Mouse (Mus musculus) lung, embryonic 15.5 days (tissue): ENCODE data around the gene Tmem86b. TPM values are rescaled to one million over a fixed set of nuclear protein-coding genes. Genes with fewer than 3 reads are reported as not detected.

ENCODE experiments used
- ATAC-seq: fragments of 200-750 bp; cut with Nextera tagmentation; 2 replicates; pipeline ENCODE4 v1.8.0; 2017; ENCODE audit warnings: moderate number of reproducible peaks, borderline replicate concordance; ENCODE audit not compliant: low FRiP score, low TSS enrichment; ENCODE audit errors: extremely low read depth
- H3K27ac ChIP-seq: fragments of 300-500 bp; sonication (generic); 2 replicates; pipeline ENCODE4 v1.5.1; 2015; ENCODE audit warnings: moderate library complexity, mild to moderate bottlenecking, inconsistent platforms
- H3K27me3 ChIP-seq: fragments of 300-500 bp; sonication (generic); 2 replicates; pipeline ENCODE4 v1.6.1; 2015; ENCODE audit warnings: inconsistent platforms
- H3K36me3 ChIP-seq: fragments of 300-500 bp; sonication (generic); 2 replicates; pipeline ENCODE4 v1.6.1; 2015; ENCODE audit warnings: inconsistent platforms
- H3K4me1 ChIP-seq: fragments of 300-500 bp; sonication (generic); 2 replicates; pipeline ENCODE4 v1.6.1; 2015; ENCODE audit warnings: inconsistent platforms
- H3K4me2 ChIP-seq: fragments of 300-500 bp; sonication (generic); 2 replicates; pipeline ENCODE4 v1.6.1; 2015; ENCODE audit warnings: inconsistent platforms, mild to moderate bottlenecking, moderate library complexity
- H3K4me3 ChIP-seq: fragments of 300-500 bp; sonication (generic); 2 replicates; pipeline ENCODE4 v1.5.1; 2015; ENCODE audit warnings: mild to moderate bottlenecking, inconsistent platforms
- H3K9ac ChIP-seq: fragments of 300-500 bp; sonication (generic); 2 replicates; pipeline ENCODE4 v1.6.1; 2015; ENCODE audit warnings: inconsistent platforms
- H3K9me3 ChIP-seq: fragments of 300-500 bp; sonication (generic); 2 replicates; pipeline ENCODE4 v1.6.1; 2016; ENCODE audit warnings: inconsistent platforms
- WGBS: fragments of 180-500 bp; shearing (Covaris S2); methylation state at CpG from one replicate; pipeline ENCODE4 v1.1.7; 2015; 5-methylcytosine and 5-hydroxymethylcytosine counted together
- polyA plus RNA-seq: library from polyadenylated mRNA; unstranded; fragments of >200 nt; fragmentation: Nextera tagmentation; extraction: Ambion mirVana; gene quantifications from 2 replicates; pipeline ENCODE4 v1.2.1, GENCODE M21; 2015

Gene Tmem86b
- 0.76 and 1.00 TPM in 2 replicates for polyA plus RNA-seq

- H3K4me2 ChIP-seq = no peak within 1 kb of the TSS
- peaks cover 59% of the 10 kb centered on the region for H3K36me3 ChIP-seq
- 89% methylated on average over 4 of the region's 4 CpGs for WGBS
- no peak within 1 kb of the TSS for H3K27ac ChIP-seq
- H3K4me1 ChIP-seq = no peaks in the 10 kb centered on the region
- H3K4me3 ChIP-seq = no peak within 1 kb of the TSS
- H3K9ac ChIP-seq = no peak within 1 kb of the TSS
- ATAC-seq = no peak; the same call in 1 of the 2 replicates
- no peaks in the 10 kb centered on the region for H3K27me3 ChIP-seq
- no peaks in the 10 kb centered on the region for H3K9me3 ChIP-seq
Measured at GRCm38 (mm10) chr7:4631031-4631430, at the start of gene Tmem86b. Gene Tmem86b, minus strand, starts transcription at chr7:4631422.

- no peak overlapping the region for H3K4me2 ChIP-seq
- peaks cover 25% of the 10 kb centered on the region for H3K36me3 ChIP-seq
- no peaks in the 10 kb centered on the region for H3K9me3 ChIP-seq
- H3K4me1 ChIP-seq = peaks cover 6% of the 10 kb centered on the region; the same call in 1 of the 2 replicates
- no peak overlapping the region for H3K4me3 ChIP-seq
- no peak overlapping the region for H3K27ac ChIP-seq
- no peaks in the 10 kb centered on the region for H3K27me3 ChIP-seq
- WGBS = 89% methylated on average over 7 of the region's 7 CpGs
- H3K9ac ChIP-seq = no peak overlapping the region
- ATAC-seq = no peak
Measured at GRCm38 (mm10) chr7:4675200-4675599, 44.0 kb upstream of the Tmem86b start.

- Histone ChIP-seq H3K4me1 (peaks cover 6% of the 10 kb centered on the region; the same call in 1 of the 2 replicates), H3K4me2 (no peak overlapping the region), H3K9me3 (no peaks in the 10 kb centered on the region), H3K36me3 (peaks cover 20% of the 10 kb centered on the region), H3K9ac (no peak overlapping the region), H3K27me3 (no peaks in the 10 kb centered on the region), H3K4me3 (no peak overlapping the region), H3K27ac (no peak overlapping the region)
- ATAC-seq = no peak
- WGBS = 87% methylated on average over 12 of the region's 12 CpGs
Measured at GRCm38 (mm10) chr7:4674114-4674731, 43.0 kb upstream of the Tmem86b start.

- Histone ChIP-seq H3K9me3 (no peaks in the 10 kb centered on the region), H3K36me3 (peaks cover 30% of the 10 kb centered on the region), H3K4me1 (peaks cover 6% of the 10 kb centered on the region; the same call in 1 of the 2 replicates), H3K27me3 (no peaks in the 10 kb centered on the region), H3K9ac (no peak overlapping the region), H3K27ac (peak overlapping the region; percentile 64), H3K4me3 (no peak overlapping the region), H3K4me2 (no peak overlapping the region)
- peak; percentile 88 for ATAC-seq
- WGBS = 53% methylated on average over 4 of the region's 4 CpGs
Measured at GRCm38 (mm10) chr7:4671956-4672355, 40.7 kb upstream of the Tmem86b start.

- Histone ChIP-seq H3K27ac (no peak overlapping the region), H3K9me3 (no peaks in the 10 kb centered on the region), H3K4me2 (no peak overlapping the region), H3K4me3 (no peak overlapping the region), H3K27me3 (no peaks in the 10 kb centered on the region), H3K36me3 (peaks cover 34% of the 10 kb centered on the region), H3K4me1 (peaks cover 6% of the 10 kb centered on the region; the same call in 1 of the 2 replicates), H3K9ac (no peak overlapping the region)
- no peak for ATAC-seq
- WGBS = 88% methylated on average over 8 of the region's 8 CpGs
Measured at GRCm38 (mm10) chr7:4670655-4671255, 39.5 kb upstream of the Tmem86b start.

DNA sequence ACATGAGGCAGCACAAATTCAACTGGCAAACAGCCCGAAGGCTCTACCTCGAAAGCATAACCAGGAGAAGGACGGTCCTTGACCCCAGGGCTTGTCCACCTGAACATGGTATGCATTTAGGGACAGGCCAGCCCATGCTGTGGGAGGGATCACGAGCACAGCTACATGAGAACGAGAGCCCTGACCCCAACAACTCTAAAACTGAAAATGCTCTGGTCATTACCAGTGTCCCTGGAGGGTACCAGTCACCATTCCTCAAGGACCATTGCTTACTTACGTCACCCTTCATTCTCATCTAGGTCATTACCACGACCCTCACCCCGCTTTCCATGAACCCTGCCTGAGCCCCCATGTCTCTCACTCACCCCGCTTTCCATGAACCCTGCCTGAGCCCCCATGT lies 37.9 kb upstream of the Tmem86b start:
- peaks cover 6% of the 10 kb centered on the region; the same call in 1 of the 2 replicates for H3K4me1 ChIP-seq
- ATAC-seq = no peak
- H3K4me2 ChIP-seq = no peak overlapping the region
- H3K9me3 ChIP-seq = no peaks in the 10 kb centered on the region
- H3K4me3 ChIP-seq = no peak overlapping the region
- H3K27me3 ChIP-seq = no peaks in the 10 kb centered on the region
- H3K9ac ChIP-seq = no peak overlapping the region
- peaks cover 33% of the 10 kb centered on the region for H3K36me3 ChIP-seq
- 96% methylated on average over 9 of the region's 9 CpGs for WGBS
- H3K27ac ChIP-seq = no peak overlapping the region

- WGBS = 91% methylated on average over 8 of the region's 8 CpGs
- no peak overlapping the region for H3K27ac ChIP-seq
- H3K9me3 ChIP-seq = no peaks in the 10 kb centered on the region
- no peak overlapping the region for H3K4me2 ChIP-seq
- H3K9ac ChIP-seq = no peak overlapping the region
- H3K4me1 ChIP-seq = peaks cover 6% of the 10 kb centered on the region; the same call in 1 of the 2 replicates
- peaks cover 38% of the 10 kb centered on the region for H3K36me3 ChIP-seq
- no peak for ATAC-seq
- H3K4me3 ChIP-seq = no peak overlapping the region
- no peaks in the 10 kb centered on the region for H3K27me3 ChIP-seq
Measured at GRCm38 (mm10) chr7:4668506-4668905, 37.3 kb upstream of the Tmem86b start.

DNA sequence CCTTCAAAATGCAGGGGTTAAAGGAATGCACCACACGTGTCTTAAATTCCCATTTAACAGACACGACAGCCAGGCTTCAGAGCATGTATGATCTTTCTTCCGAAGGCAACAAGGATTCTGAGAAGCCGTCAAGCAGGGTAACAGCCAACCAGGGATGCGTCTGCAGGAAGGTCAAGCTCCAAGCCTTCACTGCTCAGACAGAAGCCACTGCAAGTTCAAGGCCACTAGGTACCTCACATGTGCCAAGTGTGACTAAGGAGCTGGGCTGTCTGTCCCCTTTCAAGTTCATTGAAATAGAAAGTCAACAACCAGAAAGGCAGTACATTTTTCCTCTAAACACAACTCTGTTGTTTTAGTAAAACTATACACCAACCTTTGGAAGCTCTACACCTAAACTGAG lies 35.6 kb upstream of the Tmem86b start:
- 97% methylated on average over 5 of the region's 5 CpGs for WGBS
- Histone ChIP-seq H3K9me3 (no peaks in the 10 kb centered on the region), H3K27ac (no peak overlapping the region), H3K4me3 (no peak overlapping the region), H3K9ac (no peak overlapping the region), H3K36me3 (peaks cover 42% of the 10 kb centered on the region), H3K27me3 (no peaks in the 10 kb centered on the region), H3K4me1 (peaks cover 6% of the 10 kb centered on the region; the same call in 1 of the 2 replicates), H3K4me2 (no peak overlapping the region)
- ATAC-seq = no peak

GRCm38 (mm10) chr7:4663742-4664141 lies 32.5 kb upstream of the Tmem86b start:
- Histone ChIP-seq H3K4me2 (no peak overlapping the region), H3K27me3 (no peaks in the 10 kb centered on the region), H3K9ac (no peak overlapping the region), H3K27ac (no peak overlapping the region), H3K9me3 (no peaks in the 10 kb centered on the region), H3K4me3 (no peak overlapping the region), H3K36me3 (peaks cover 31% of the 10 kb centered on the region), H3K4me1 (peaks cover 12% of the 10 kb centered on the region)
- 81% methylated on average over 2 of the region's 2 CpGs for WGBS
- ATAC-seq = no peak

DNA sequence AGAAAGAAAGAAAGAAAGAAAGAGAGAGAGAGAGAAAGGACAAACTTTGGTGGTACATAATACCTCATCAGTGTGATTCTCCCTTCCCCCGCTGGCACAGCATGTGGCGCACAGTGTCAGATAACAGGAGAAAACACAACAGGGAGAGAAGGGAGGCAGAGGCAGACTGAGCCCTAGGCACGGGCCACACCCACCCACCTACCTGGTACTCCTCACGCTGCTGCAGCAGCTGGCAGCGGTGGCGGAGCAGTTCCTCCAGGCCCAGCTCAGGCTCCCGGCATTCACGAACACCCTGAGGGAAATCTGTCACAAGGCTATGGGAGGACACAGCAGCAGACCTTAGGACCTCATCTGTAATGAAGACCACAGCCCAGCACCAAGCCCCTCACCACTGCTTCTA lies 32.0 kb upstream of the Tmem86b start:
- Histone ChIP-seq H3K36me3 (peaks cover 26% of the 10 kb centered on the region), H3K27me3 (no peaks in the 10 kb centered on the region), H3K9me3 (no peaks in the 10 kb centered on the region), H3K4me3 (no peak overlapping the region), H3K9ac (no peak overlapping the region), H3K4me1 (peaks cover 12% of the 10 kb centered on the region), H3K27ac (no peak overlapping the region), H3K4me2 (no peak overlapping the region)
- WGBS = 67% methylated on average over 8 of the region's 8 CpGs
- no peak for ATAC-seq

DNA sequence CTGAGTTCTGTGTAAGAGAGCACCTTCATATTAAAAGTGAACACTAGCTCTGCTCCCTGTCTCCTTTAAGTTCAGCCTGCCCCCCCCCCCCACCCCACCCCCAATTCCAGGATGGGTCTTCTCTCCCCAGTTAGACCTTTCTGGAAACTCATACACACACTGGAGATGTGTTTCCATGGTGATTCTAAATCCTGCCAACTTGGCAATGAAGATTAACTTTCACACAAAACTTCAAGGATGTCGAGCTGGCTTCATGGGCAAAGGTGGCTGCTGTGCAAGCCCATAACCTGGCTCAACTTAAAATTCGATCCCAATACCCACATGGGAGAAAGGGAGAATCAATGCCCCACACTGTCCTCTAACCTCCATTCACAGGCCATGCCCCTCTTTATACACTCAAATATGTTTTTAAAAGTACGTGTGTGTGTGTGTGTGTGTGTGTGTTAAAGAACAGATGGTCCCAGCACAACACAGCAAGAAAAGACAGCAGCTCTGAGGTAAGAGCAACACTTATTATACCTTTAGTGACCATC lies 28.8 kb upstream of the Tmem86b start:
- H3K27ac ChIP-seq = peak overlapping the region; percentile 93
- H3K9ac ChIP-seq = peak overlapping the region; percentile 58
- H3K4me1 ChIP-seq = peaks cover 41% of the 10 kb centered on the region
- peaks cover 13% of the 10 kb centered on the region for H3K36me3 ChIP-seq
- peak overlapping the region; percentile 96 for H3K4me3 ChIP-seq
- H3K4me2 ChIP-seq = peak overlapping the region; percentile 86
- ATAC-seq = no peak
- WGBS = 54% methylated on average over 3 of the region's 3 CpGs
- H3K9me3 ChIP-seq = no peaks in the 10 kb centered on the region
- H3K27me3 ChIP-seq = no peaks in the 10 kb centered on the region

- Histone ChIP-seq H3K27ac (peak within 1 kb of the TSS; percentile 93), H3K9ac (peak within 1 kb of the TSS; percentile 98), H3K4me2 (peak within 1 kb of the TSS; percentile 86), H3K36me3 (peaks cover 9% of the 10 kb centered on the region; the same call in 1 of the 2 replicates), H3K4me1 (peaks cover 47% of the 10 kb centered on the region), H3K27me3 (no peaks in the 10 kb centered on the region), H3K9me3 (no peaks in the 10 kb centered on the region), H3K4me3 (peak within 1 kb of the TSS; percentile 96)
- peak; percentile 96 for ATAC-seq
- under 1% methylated on average over 54 of the region's 54 CpGs for WGBS
Measured at GRCm38 (mm10) chr7:4658912-4659551, 27.8 kb upstream of the Tmem86b start, which contains the start of gene Ppp6r1. Gene Ppp6r1, minus strand, starts transcription at chr7:4659019.
